8 mouse cellular contexts compared by ENCODE assay signal in the genomic region with DNA sequence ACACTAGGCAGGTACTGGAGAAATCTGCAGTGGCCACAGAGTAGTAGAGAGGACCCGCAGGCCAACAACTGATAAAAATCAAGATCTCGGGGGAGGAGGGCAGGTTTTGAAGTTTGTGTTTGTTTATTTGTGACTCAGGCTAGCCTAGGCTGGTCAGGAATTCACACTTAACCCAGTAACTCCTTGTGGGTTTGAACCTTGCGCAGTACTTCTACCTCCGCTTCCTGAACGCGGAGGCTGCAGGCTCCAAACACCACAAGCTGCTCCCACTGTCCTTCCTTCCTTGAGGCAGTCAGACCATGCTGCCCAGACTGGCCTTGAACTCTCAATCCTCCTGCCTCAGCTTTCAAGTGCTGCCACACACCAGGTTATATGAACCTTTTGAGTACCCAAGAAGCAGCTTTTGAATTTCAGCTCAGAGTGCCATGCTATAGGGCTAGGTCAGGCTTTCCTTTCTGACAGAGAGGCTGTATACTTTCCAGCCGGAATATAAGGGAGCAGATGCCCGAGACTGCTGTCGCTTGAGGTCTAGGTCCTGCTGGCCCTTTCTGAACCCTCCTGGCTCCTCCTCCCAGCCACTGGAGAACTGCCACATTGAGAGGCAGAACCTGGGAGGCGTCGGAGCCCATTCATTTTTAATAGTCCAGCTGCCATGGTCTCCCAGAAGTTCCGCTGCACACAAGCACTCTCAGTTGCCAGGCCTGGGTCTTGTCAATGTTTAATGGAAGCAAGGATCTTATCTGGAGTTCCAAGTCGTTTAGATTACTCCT. TPM values are rescaled to one million over a fixed set of nuclear protein-coding genes. Genes with fewer than 3 reads are reported as not detected.
A peak's percentile ranks its signal among the peaks of the same experiment; 100 is the strongest.
DNase-seq lines count a peak whose midpoint lies in the region; ATAC-seq and TF ChIP-seq lines count a peak whose summit lies in the region.

No protein-coding gene starts in this region.

- H3K4me1 ChIP-seq in hindbrain, postnatal 0 days (ENCODE audit: insufficient read depth, low read length): peaks cover 26% of the 10 kb centered on the region
- peaks cover 83% of the 10 kb centered on the region for H3K4me1 ChIP-seq in liver, embryonic 13.5 days (replicated peaks)

- WGBS in hindbrain, postnatal 0 days: 55% methylated on average over 13 of the region's 13 CpGs
- 54% methylated on average over 13 of the region's 13 CpGs for WGBS in liver, embryonic 13.5 days (ENCODE audit: insufficient replicate concordance)

- no peak for ATAC-seq in hindbrain, postnatal 0 days
- ATAC-seq in liver, embryonic 13.5 days (ENCODE audit: low read depth): no peak

- H3K9me3 ChIP-seq in hindbrain, postnatal 0 days (ENCODE audit: low read length): no peaks in the 10 kb centered on the region
- no peaks in the 10 kb centered on the region for H3K9me3 ChIP-seq in liver, embryonic 13.5 days (replicated peaks)

- TF ChIP-seq CTCF in hindbrain, postnatal 0 days (IDR thresholded peaks at IDR 0.05; ENCODE audit: low read depth): no peak

- H3K4me2 ChIP-seq in hindbrain, postnatal 0 days (ENCODE audit: low read depth, low read length): no peak overlapping the region
- H3K4me2 ChIP-seq in liver, embryonic 13.5 days: peak overlapping the region; percentile 76

- no peaks in the 10 kb centered on the region for H3K27me3 ChIP-seq in hindbrain, postnatal 0 days (ENCODE audit: insufficient read depth, low read length)
- H3K27me3 ChIP-seq in liver, embryonic 13.5 days: peaks cover 3% of the 10 kb centered on the region; the same call in 1 of the 2 replicates

- no peaks in the 10 kb centered on the region for H3K36me3 ChIP-seq in hindbrain, postnatal 0 days (ENCODE audit: insufficient read depth, low read length)
- H3K36me3 ChIP-seq in liver, embryonic 13.5 days: no peaks in the 10 kb centered on the region

- H3K4me3 ChIP-seq in hindbrain, postnatal 0 days (ENCODE audit: low read length): no peak overlapping the region
- peak overlapping the region; percentile 66 for H3K4me3 ChIP-seq in liver, embryonic 13.5 days (replicated peaks)

- no peak overlapping the region for H3K9ac ChIP-seq in hindbrain, postnatal 0 days (replicated peaks; ENCODE audit: low read length)
- peak overlapping the region; percentile 79 for H3K9ac ChIP-seq in liver, embryonic 13.5 days

- DNase-seq in 416B (ENCODE audit: low read depth): peak; percentile 90
- peak; percentile 76 for DNase-seq in adrenal gland, adult 2 months
- DNase-seq in gastrocnemius, postnatal 10 days: peak; percentile 73
- DNase-seq in hindbrain, postnatal 0 days (ENCODE audit: low spot score): peak; percentile 14
- DNase-seq in liver, embryonic 13.5 days: no peak
- peak; percentile 57 for DNase-seq in ovary, postnatal 14 days (ENCODE audit: low spot score)
- DNase-seq in right cerebral cortex, adult 18-20 months: no peak
- no peak for DNase-seq in thymus, postnatal 0 days (ENCODE audit: low spot score)

- peak overlapping the region; percentile 82 for H3K27ac ChIP-seq in hindbrain, postnatal 0 days
- peak overlapping the region; percentile 98 for H3K27ac ChIP-seq in liver, embryonic 13.5 days

RNA-seq across cellular contexts. Expression of gene Chit1, which starts 12.9 kb away (rescaled TPM):
- not detected for total RNA-seq in adrenal gland, adult 2 months (2021)
- polyA plus RNA-seq in adrenal gland, adult 2 months (2012; rRNA removed): 0.07 and 0.08 TPM in 2 replicates
- total RNA-seq in gastrocnemius, postnatal 10 days (2021): under 1 TPM in 1 of 2 experiments, not detected in 1; 0.16 TPM
- 0.14 TPM in 1 of 2 replicates, not detected in the other for total RNA-seq in hindbrain, postnatal 0 days (2014; rRNA removed)
- polyA plus RNA-seq in hindbrain, postnatal 0 days (2015; fragmentation: Nextera tagmentation; extraction: Ambion mirVana): 0.46 and 0.48 TPM in 2 replicates
- polyA plus RNA-seq in liver, embryonic 13.5 days (2015; fragmentation: Nextera tagmentation; extraction: Ambion mirVana): 0.08 and 0.12 TPM in 2 replicates
- polyA plus RNA-seq in thymus, postnatal 0 days (2015; fragmentation: Nextera tagmentation; extraction: Ambion mirVana): 0.72 and 1.1 TPM in 2 replicates

RNA-seq across cellular contexts. Expression of gene Btg2, which starts 19.2 kb away (rescaled TPM):
- 10 to 100 TPM; 20.3 to 55.2 TPM for total RNA-seq in adrenal gland, adult 2 months (2021)
- polyA plus RNA-seq in adrenal gland, adult 2 months (2012; rRNA removed): 18.9 and 25.1 TPM in 2 replicates
- total RNA-seq in gastrocnemius, postnatal 10 days (2021): 10 to 100 TPM; 25.0 to 30.4 TPM
- 11.2 and 26.1 TPM in 2 replicates for total RNA-seq in hindbrain, postnatal 0 days (2014; rRNA removed)
- polyA plus RNA-seq in hindbrain, postnatal 0 days (2015; fragmentation: Nextera tagmentation; extraction: Ambion mirVana): 13.2 and 14.8 TPM in 2 replicates
- 79.6 and 89.1 TPM in 2 replicates for polyA plus RNA-seq in liver, embryonic 13.5 days (2015; fragmentation: Nextera tagmentation; extraction: Ambion mirVana)
- polyA plus RNA-seq in thymus, postnatal 0 days (2015; fragmentation: Nextera tagmentation; extraction: Ambion mirVana): 315 and 335 TPM in 2 replicates

Comparison
In these comparisons a context has a peak if more than half of its experiments do, and no peak if none do; other contexts are left out.
1. DNase-seq: peak in 416B (single experiment), adrenal gland, adult 2 months (single experiment), gastrocnemius, postnatal 10 days (single experiment), hindbrain, postnatal 0 days (single experiment) and ovary, postnatal 14 days (single experiment); none in liver, embryonic 13.5 days (single experiment), right cerebral cortex, adult 18-20 months (single experiment) and thymus, postnatal 0 days (single experiment).